Mouse (Mus musculus) erythroid progenitor cell, adult 5-6 weeks (primary cell): ENCODE results near the gene Vps8. TPM values are rescaled to one million over a fixed set of nuclear protein-coding genes. Genes with fewer than 3 reads are reported as not detected.

Experiments used
- ATAC-seq: replicated peaks from 2 replicates; pipeline ENCODE4 v1.8.0; 2016; ENCODE audit warnings: moderate number of reproducible peaks, mild to moderate bottlenecking, moderate TSS enrichment, inconsistent platforms; ENCODE audit not compliant: poor library complexity, low FRiP score, severe bottlenecking
- total RNA-seq, 2 experiments: library from RNA; stranded (forward) in 1 of 2; stranded (reverse) in 1 of 2; fragments of 150-400 nt in 1 of 2; fragments of 186-747, 209-891 nt in 1 of 2; gene quantifications; 2 replicates each; pipeline versions ENCODE4 v1.2.3 to v1.2.4; 2015 to 2017; ENCODE audit warnings: low replicate concordance in 2 of 2

Gene Vps8
- total RNA-seq (2015; ENCODE audit: low replicate concordance) (1.8 and 5.0 TPM in 2 replicates), total RNA-seq (2017; ENCODE audit: low replicate concordance) (4.9 and 7.9 TPM in 2 replicates)

DNA sequence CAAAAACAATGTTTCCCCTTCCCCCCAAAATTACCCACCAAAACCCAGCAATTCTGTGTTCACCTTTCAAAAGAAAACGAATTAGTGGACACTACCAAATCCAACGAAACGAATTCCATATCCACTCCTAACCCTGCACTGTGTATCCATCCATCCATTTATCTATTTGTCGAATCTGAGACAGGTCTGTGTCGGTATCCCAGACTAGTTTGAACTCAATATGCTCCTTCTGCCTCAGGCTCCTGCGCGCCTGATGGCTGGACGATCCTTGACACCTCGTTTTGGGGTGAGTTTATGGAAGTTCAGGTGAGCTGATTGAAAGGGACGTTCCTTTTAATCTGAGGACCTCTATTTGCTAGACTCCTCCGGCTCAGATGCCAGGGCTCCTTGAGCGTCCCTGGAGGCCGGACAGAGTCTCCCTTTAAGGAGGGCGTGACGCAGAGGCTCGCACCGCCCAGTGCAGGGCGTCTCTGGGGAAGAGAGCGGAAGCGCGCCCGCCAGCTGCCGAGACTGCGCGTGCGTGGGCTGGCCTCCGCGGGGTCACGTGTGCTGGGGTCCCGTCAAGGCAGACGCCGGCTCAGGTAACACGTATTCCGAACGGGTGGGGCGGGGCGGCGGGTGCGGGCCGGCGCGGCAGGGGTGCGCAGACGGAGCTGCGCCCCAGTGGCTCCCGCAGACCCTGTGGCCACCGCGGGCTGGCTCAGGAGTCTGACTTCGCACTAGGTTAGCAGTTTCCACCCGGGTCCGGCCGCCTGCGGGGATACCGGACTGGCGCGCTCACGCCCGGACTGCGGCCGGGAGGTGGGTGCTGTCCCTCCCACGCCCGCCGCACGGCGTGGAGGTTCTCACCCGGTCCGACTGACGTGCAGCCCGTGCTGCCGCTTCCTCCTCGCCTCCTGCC, at the start of gene Vps8:
Gene Vps8, plus strand, starts transcription at position 474 of the 901 bp plus-strand sequence.
- ATAC-seq: peak; percentile 99

DNA sequence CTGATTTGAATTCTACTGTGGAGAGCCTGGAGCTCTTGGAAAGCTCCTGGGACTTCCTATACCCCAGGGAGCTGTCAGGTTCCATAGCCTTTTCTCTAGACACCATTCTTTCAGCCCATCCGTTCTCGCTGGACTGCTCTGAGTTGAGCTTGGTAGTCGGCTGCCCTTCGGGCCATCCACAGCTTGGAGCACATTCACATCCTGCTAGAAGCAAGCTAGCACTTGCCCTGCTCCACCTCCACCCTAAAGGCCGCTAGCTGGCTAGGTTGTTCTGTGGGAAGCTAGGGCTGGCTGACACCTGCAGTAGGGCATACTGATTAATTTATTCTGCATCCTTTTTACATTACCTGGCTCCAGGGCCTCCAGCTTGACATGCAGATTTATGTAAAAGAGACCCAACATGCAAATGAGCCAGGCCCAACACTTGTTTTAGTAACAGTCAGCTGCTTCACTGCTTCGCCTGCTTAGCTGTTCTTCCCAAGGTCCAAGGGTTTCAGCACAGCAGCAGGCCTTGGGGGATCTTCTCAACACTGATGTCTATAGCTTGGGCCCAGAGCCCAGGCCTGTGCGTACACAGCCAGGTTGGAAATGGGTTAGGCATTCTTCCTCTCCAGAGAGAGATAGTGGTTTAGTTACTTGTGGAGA, 49.5 kb upstream of the Vps8 start:
- no peak for ATAC-seq

DNA sequence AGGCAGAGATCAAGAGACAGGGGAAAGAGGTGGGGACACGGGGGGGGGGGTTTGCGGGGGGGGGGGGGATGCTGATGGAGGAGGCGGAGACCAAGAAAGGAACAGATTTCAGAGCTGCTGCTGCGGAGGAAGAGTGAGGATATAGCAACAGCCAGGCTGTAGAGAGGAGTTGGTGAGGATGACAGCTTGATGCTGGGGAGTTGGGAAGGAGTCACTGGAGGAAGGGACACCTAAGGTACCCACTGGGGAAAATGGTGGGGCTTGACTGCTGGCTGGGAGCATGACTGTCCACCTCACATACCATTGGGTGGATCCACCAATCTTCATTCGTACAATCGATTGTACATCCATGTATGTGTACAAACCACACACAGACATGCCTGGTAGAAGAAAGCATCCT, 48.9 kb upstream of the Vps8 start:
- no peak for ATAC-seq

- ATAC-seq: no peak
Measured at GRCm38 (mm10) chr16:21375147-21375546, 47.8 kb upstream of the Vps8 start.

DNA sequence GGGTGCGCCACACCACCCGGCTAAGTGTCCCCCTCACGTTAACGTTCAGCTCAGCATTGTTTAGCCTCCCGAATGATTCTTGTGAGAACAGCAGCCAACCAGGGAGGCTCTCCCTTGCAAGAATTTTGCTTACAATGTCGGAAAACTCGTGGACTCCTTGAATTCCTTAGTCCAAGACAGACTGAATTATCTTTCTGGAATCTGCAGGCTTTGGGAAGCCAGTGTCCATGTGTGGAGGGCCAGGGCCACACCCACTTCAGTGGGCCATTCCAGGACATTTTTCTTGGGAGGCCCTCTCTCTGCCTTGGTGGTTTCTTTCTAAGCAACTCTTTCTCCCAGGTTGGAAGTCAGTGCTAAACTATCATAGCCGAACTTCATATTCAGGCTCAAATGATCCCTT, 46.6 kb upstream of the Vps8 start:
- no peak for ATAC-seq

GRCm38 (mm10) chr16:21376949-21377604, 45.8 kb upstream of the Vps8 start:
- ATAC-seq: no peak

DNA sequence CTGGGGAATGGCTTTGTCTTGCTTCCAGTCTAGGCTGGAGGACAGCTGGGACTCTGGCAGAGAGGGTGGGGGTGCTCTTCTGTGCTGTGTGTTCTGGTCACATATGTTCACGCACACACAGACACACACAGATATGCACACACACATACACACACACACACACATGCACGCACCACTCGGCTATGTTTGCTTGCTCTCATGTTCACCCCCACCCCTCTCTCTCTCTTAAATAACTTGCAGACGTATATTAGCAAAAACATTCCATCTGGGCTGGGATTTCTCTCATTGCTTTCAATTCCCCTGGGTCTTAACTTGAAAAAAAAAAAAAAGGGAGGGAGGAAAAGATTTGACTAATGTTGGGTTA, 45.3 kb upstream of the Vps8 start:
- no peak for ATAC-seq

DNA sequence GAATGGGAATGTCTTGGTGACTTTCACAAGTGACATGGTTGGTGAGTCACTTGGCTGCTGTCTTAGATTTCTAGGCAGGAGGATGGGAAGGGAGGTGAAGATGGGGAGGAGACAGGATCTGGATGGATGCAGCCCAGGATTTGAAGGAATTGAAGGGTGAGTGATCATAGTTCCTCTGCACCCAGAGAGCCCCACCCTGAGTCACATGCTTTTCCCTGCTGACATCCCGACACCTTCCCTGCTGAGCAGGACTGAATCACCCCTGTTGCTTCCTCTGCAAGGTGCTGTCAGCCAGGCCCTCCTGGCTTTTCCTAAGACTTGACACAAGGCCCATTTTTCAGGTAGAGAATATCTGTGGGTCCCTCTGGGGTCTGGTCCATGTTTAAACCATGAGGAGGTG, 41.4 kb upstream of the Vps8 start:
- no peak for ATAC-seq

GRCm38 (mm10) chr16:21382152-21382911, 40.6 kb upstream of the Vps8 start:
- no peak for ATAC-seq

DNA sequence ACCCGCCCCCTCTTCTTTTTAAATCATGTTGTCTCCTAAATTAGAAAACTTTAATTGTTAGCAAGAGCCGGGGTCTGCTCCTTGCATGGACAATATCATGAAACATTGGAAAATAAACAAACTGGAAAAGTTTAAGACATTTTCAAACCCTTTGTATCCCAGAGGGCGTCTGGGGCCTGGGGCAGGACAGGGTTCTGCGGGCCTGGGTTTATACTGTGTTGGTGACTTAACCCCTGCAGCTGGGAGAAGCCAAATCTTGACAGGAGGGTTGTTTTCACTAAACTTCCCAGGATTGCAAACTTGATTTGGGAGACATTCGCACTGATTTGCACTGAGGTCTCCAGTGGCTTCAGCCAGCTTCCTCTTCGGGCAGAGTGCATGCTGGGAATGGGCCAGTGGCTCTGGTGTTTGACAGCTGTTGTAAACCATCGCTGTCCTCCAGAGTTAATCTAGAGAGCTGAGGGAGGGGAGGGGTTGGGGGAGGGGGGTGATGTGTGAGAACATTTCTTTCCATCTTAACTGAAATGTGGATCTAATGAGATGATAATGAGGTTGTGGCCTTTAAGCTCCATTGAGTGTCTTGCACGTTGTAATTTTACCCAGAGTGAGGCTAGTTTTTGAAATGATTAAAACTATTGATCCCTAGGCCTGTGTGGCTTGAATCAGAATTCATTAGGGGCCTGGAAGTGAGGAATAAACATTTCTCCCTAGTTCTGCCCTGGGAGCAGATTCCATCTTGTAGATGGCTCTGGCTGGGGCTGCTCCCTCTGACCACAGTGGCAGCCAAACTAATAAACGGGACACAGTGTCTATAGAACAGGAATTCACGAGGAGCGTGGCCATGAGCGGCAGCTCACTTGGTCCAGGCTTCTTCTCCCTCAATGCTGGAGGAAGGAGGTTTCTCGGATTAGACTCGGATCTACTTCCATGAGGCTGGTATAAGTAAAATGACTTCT, 36.7 kb upstream of the Vps8 start:
- ATAC-seq: no peak

- no peak for ATAC-seq
Measured at GRCm38 (mm10) chr16:21389316-21389715, 33.6 kb upstream of the Vps8 start.

- no peak for ATAC-seq
Measured at GRCm38 (mm10) chr16:21390744-21391143, 32.2 kb upstream of the Vps8 start.

DNA sequence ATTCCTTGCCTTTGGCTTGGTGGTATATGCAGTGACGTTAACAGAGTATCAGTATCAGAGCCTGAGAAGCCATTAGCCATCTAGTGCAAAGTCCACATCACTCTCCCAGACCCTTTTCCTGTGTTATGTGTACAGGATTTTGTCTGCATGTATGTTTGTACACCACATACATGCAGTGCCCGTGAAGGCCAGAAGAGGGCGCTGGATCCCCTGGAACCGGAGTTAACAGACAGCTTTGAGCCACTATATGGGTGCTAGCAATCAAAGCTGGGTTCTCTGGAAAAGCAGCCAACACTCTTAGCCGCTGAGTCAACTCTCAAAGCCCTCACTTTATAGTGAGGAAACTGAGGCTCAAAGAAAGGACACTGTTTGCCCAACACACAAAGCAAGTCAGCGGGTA, 30.8 kb upstream of the Vps8 start:
- peak; percentile 60 for ATAC-seq

- ATAC-seq: peak; percentile 72
Measured at GRCm38 (mm10) chr16:21392517-21393112, 30.3 kb upstream of the Vps8 start.

GRCm38 (mm10) chr16:21395546-21395945, 27.4 kb upstream of the Vps8 start:
- ATAC-seq: no peak

DNA sequence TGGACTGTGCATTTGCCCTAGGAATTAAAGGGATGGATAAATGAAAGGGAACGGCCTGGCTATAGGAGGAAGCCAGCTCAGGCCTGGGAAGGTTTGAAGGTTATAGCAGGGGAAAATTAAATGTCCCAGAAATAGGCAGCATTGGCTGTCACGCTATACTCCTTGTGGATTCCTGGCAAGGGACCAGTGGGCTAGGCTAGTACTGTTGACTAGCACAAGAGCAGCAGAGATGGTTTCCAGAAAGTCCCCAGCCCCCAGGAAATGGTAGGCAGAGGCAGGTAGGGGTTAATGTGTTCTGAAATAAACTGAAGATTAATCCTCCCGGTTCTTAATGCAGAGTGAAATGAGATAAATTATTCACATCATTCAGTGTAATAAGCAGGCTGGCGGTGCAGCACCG, 25.2 kb upstream of the Vps8 start:
- ATAC-seq: no peak

- no peak for ATAC-seq
Measured at GRCm38 (mm10) chr16:21398345-21399051, 24.4 kb upstream of the Vps8 start.

DNA sequence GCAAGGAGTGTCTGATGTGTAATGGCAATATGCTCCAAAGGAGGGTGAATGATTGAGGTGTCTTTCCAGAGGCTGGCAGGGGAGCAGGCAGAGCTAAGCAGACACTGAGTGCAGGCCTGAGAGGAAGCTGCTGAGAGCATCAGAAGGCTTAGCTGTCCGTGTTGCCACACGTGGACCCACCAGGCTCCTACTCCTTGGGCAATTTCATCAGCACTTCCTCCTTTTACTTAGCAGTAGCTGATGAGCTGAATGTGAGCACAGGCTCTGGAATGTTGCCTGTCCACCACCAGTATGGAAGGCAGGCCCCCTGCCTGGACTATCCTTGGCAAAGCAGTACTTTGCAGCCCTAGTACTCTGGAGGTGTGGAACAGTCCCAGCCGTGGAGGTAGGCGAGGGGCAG, 23.0 kb upstream of the Vps8 start:
- no peak for ATAC-seq
